Mouse (Mus musculus) heart, postnatal 25 days (tissue): ENCODE data around the gene Grip1. TPM values are rescaled to one million over a fixed set of nuclear protein-coding genes. Genes with fewer than 3 reads are reported as not detected.

Experiments
- DNase-seq: peaks from one replicate; pipeline ENCODE4 v3.0.0; 2022; ENCODE audit warnings: low spot score
- intact Hi-C: fragments of 180-260 bp; cut with DNase I; formaldehyde crosslinking; loops from one replicate; pipeline ENCODE4 v1.15.1; 2025
- total RNA-seq, 2 experiments: library from RNA; stranded (reverse); gene quantifications; 2 replicates each; pipeline ENCODE4 v1.2.3; 2021

Gene Grip1
- total RNA-seq, 2 experiments from 2014 or later: 0.61 to 0.62 TPM

DNA sequence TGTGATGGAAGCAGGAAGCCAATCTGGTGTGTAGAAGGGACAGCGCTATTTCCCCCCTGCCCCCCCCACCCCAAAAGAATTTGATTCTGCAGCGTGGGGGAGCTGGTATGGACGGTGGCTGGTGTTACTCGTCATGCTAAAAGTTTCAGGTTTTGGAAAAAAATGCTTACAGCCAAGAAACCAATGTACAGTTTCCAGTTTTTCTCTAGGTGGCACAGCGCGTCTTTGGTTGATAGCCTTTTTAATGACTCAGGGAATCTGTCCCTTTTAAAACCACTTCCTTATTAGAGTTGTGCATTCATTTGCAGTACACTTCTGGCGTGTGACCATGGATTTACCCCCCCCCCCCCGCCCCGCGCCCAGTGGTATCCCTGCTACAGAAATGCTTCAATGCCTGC, 1.9 kb downstream of the Grip1 start:
- intact Hi-C loops: no loop called here
- no peak for DNase-seq

DNA sequence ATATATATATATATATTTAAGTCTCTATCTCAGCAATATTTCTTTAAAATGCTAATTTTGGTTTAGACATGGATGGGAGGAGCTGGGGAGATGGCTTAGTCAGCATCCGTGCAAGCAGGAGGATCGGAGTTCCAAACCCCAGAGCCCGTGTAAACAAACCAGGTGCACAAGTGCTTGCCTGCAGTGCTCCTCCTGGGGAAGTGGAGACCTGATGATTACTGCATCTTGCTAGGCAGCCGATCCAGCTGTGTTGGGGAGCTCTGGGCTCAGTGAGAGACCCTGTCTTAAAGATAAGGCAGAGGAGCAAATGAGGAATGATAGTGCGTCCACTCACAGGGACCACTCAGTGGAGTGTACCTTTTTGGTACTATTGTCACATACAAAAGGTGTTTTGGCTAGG, 3.5 kb downstream of the Grip1 start:
- intact Hi-C loops: no loop called here
- no peak for DNase-seq

DNA sequence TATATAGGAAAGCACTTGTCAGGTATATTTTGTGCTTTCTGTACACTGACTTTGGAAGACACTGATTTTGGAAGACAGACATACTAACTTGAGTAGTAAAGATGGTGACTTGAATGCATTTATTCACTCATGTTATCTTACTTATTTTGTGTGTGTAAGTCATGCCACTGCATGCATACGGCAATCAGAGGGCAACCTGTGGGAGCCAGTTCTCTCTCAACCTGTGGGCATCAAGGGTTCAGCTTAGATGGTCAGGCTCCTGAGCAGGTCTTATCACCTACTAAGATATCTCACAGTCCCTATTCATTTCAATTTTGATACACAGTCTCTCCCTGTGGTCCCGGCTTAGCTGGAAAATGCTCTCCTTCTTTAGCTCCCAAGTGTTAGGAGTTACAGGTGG, 5.4 kb downstream of the Grip1 start:
- intact Hi-C loops: no loop called here
- DNase-seq: no peak

DNA sequence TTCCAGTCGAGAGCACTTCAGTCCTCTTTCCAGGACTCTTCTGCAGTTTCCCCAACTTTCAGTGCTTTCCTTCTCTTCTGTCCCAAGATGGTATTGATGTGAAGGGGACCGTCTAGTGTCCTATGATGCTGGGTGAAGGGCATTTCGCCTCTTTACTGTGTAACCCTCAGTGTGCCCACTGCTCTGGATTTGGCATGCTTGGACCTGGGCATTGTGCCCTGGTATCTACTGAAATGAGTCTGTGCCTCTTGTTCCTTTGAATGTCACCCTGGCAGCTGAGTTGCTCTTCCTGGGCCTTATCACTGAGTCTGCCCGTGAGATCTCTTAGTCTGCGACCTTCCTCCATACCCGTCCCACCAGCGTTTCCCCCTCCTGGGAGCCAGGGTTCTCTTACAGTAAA, 9.7 kb downstream of the Grip1 start:
- DNase-seq: no peak
- intact Hi-C loops: no loop called here

DNA sequence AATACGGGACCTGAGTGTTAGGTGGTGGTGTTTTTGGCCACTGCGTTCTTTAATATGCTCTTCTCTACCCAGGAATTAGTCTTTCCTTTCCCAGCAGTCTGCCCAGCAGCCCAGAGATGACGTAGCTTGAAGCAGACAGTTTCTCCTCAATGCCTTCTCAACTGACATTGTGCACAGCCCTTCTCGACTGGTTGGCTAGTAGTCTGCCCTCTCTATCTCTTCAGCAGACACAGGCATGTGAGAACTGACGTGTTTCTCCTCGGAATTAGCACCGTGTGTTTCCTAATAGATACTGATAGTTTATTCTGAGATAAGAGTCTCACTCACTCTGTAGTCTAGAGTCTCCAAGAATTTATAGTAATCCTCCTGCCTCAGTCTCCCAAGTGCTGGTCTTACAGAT, 10.2 kb downstream of the Grip1 start:
- intact Hi-C loops: no loop called here
- no peak for DNase-seq

DNA sequence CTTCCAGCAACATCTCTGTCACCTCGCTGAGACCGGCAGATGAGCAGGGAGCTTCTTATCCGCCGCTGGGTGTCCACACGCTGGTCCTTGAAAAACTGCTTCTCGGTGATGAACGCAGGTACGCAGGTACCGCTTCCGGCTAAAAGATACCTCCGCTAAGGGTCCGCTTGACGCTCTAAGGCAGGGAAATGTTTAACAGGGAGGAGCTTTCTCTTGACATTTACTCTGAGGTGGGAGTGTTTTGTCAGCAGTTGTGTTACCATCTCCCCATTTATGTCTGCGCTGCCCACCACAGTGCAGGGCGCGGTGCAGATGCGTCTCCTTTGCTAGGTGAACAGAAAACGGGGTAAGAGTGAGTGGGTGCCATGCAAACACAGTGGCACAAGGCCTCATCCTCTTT, 14.3 kb downstream of the Grip1 start:
- intact Hi-C loops: no loop called here
- no peak for DNase-seq

DNA sequence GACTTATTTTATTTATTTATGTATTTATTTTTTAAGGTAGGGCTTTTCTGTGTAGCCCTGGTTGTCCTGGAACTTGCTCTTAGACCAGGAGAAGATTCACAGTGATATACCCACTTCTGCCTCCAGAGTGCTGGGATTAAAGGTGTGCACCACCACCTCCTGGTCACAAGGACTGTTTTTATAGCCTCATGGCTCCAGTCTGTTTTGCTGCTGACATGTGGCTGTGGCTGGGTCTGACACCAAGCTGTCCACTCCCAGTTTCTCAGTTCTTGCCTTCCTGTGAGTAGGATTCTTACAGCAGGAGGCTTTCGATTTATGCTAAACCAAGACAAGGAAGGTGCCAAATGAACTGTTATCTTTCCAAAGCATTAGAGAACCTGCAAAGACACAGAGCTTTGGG, 16.5 kb downstream of the Grip1 start:
- intact Hi-C loops: no loop called here

DNA sequence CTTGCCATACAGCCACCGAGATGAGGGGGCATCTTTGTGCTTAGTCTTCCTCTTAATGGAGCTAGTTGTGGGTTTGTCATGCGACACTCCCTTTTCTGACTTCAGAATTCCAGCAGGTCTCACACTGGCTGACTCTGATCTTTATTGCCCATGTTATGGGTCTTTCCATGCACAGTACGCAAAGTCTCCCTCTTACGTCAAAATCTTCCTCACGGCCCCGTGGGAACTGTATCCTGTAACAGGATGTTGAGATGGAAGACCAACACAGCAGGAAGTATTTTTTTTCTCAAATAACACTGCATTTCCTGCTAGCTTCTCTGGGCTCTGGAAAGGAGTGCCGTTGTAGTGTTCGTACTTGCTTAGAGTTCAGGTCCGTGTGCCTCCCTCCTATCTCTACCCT, 21.5 kb downstream of the Grip1 start:
- DNase-seq: no peak
- intact Hi-C loops: no loop called here

More for the DNA sequence above, 16.5 kb downstream of the Grip1 start:
- no peak for DNase-seq

DNA sequence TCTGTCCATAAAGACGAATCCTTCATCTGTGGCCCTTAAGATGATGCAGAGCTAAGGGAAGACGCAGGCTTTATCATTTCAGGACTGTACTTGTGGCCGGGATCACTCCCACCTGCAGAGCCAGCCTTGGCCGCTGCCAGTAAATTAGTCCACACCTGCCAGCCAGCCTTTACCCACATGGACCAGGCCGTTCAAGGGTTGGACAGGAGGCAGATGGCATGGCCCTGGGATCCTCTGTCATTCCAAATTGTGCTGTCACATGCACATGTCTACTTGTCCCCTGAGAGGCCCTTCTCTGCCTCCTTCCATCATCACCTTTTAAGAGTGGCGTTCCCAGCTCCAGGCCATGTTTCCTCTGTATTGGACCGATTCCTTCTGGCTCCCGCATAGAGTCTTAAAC, 24.0 kb downstream of the Grip1 start:
- intact Hi-C loops: no loop called here
- DNase-seq: no peak

DNA sequence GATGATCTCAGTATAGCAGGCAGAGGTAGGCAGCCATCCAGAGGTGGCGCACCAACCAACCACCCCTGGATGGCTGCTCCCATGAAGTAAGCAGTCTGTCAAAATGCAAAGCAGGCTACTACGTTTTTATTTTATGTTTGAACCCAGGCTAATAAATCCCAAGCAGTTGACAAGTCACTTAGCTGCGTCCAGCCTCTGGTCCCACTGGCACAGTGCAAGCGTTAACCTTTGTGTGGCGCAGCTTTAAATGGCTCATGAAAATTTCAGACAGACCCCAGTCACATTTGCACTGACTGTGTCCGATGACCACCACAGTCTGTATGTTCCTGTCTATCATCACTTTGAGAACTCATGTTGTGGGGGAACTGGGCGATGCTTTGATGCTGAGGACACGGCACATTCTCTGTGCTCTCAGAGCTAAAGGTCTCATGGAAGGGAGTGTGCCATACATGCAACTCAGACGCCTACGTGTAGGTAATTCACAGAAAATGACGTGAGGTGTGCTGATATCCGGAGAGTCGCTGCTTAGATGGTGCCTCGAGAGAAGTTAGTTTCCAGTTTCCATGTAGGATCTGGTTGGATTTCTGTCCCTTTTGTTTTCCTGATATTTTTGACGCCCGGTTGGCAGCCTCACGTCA, 29.6 kb downstream of the Grip1 start:
- intact Hi-C loops: no loop called here

DNA sequence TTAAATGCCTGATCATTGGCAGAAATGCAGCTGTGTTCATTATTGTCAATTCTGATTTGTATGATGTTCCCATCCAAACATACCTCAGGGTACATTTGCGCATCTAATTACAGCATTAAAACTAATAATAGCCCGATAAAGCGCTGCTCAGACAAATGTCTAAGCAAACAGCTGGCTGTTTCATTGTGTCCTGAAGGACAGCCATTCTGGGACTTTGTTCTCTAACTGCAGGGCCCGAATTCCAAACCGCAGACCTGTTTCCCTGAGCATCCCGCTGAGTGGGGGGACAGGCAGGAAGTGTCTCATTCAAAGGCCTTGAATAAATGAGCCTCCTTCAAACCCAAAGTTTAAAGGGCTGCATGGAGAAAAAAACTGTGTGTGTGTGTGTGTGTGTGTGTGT, 30.1 kb downstream of the Grip1 start:
- intact Hi-C loops: no loop called here
- DNase-seq: no peak

More for the DNA sequence above, 29.6 kb downstream of the Grip1 start:
- DNase-seq: no peak

DNA sequence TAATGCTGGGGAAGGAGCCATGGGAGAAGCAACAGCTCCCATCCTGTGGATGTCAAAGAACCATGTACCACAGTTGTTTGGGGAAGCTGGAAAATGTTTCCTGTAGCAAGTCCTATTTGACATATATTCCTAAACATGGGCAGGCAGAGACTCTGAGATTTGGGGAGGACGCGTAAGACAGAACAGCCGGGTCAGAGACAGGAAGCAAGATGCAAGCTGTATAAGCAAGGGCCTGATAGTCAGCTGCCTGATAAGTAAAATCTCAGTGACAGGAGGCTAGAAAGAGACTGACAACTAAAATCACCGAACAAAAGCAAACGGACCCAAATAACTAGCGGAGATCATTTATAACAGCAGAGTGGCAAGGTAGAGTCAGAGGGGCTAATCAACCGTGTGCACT, 33.3 kb downstream of the Grip1 start:
- intact Hi-C loops: no loop called here
- DNase-seq: no peak

DNA sequence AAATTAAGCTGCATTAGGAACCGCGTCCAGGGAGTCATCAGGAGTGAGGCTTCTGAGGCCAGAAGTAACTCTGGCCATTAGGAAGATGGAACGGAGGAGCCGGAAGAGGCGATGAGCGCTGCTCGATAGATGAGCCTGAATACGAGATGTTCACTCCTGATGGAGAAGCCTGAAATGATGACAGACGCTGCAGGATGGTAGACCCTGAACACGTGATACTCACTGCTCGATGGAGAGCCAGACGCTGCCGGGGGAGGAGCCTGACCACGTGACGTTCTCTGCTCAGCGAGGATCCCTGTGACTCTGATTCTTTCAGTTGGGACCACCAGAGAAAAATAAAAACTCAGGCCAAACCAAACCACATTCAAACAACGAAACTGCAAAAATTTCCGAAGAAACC, 37.2 kb downstream of the Grip1 start:
- no peak for DNase-seq
- intact Hi-C loops: no loop called here

DNA sequence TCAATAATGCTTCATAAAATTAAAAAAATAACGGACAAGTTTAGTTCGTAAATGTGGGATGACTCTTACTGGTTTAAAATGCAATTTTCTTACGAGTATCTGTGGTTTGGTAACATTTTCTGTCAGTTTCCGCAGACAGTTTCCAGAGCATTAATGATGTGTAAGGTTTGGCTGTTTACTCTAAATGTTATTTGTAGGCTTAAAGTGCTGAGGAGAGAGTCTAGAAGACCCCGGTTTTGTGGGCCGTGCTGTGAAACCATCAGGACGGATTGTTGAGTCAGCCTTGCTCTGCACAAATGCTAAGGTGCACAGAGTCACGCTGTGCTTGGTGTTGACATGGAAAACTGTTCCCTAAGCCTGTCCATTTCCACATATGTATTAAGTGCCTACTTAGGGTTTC, 41.7 kb downstream of the Grip1 start:
- intact Hi-C loops: no loop called here
- DNase-seq: no peak

DNA sequence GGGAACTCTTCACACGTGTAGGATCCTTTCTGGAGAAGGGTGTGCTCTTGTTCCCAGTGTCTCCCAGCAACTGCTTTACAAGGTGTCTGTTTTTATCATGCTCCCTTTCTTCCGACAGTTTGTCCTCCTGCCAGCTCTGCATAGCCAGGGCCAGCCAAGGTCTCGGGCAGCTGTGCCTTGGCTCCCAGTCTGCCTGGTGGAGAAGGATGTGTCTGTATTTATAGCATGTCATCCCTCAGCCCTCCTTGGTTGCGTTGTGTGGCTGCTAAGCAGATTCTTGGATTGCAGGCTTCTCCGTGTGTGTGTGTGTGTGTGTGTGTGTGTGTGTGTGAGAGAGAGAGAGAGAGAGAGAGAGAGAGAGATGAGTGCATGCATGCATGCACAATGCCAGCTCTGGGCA, 42.6 kb downstream of the Grip1 start:
- DNase-seq: no peak

DNA sequence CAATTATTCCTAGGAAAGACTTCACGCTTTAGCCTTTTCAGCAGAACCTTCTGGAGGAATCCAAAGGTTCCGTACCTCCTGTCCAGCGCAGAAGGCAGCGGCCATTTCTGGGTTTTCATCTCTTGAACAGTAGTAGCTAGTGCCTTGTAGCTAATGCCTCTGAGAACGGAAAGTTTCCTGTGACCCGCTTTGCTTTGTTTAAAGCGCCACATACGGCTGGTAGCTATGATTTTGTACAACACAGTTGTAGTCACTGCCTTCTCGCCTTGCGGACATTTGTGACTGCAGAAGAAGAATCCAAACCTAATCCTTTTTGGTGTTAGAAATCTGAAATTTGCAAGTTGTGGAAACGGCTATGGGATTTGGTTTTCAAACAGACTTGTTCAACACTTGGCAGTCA, 68.1 kb downstream of the Grip1 start:
- intact Hi-C loops: no loop called here
- no peak for DNase-seq

More for the DNA sequence above, 42.6 kb downstream of the Grip1 start:
- intact Hi-C loops: no loop called here

DNA sequence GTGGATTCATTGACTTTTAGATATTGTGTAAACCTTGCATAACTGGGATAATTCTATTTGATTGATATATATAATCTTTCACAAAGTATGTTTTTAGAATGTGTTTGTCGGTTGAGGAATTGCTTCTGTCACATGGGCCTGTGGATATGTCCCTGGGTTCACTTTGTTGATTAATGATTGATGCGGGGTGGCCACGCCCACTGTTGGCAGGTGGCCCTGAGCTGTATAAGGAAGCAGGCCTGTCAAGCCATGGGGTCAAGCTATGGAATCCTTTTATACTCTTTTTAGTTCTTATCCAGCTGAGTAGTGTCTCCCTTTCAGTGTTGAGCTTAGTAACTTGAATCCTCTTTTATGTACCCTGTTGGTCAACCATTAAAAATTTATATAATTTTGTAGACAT, 72.1 kb downstream of the Grip1 start:
- no peak for DNase-seq
- intact Hi-C loops: no loop called here

DNA sequence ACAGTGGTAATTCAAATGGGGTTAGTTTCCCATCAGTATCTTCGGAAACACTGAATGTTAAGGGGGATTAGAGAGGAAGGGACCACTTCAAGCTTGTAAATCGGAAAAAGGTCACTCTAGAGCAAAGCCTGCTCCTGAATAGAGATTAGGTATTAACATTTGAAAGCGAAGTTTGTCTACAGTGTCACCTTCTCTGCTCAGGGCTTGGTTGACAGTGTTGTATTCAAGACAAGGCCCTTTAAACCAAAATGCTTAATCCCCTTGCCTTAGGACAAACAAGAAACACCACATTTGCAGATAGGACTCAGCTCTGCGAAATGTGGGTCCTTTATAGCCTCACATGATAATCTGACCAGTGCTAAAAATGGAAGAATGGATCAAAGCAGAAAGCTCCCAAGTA, 81.2 kb downstream of the Grip1 start:
- intact Hi-C loops: no loop called here
- DNase-seq: no peak

DNA sequence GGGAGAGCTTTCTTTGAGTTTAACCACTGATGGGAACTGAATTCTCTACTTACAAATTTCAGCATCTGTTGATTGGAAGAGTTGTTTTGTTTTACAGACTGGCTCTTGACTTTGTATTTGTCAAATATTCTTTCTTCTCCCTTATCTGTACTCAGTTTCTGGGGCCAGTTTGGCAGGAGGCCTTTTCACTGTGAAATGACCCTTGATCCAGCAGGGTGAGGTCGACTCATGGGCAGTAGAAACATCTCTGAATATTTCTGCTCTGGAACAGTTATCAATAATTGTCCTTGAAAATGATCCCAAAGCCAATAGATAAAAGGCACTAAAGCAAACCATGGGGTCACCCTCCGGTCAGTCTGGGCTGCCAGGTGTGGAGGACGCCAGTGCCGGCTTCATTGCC, 88.0 kb downstream of the Grip1 start:
- intact Hi-C loops: no loop called here
- DNase-seq: no peak

DNA sequence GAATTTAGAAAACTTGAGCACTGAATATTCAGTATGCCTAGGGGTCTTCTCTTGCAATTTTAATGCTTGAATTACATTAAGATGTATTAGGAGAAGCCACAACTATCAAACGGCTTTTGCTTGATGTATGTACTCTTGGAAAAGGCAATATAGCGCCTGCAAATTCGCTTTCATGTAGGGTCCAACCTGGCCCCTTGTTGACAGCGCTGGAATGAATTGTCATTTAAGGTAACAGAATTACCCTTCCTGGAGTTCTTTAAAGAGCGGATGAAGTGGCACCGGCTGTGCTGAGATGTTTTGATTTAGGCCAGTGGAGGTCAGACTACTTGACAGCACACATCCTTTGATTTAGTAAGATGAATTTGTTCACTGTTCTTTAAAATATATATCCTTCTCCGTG, 90.1 kb downstream of the Grip1 start:
- intact Hi-C loops: no loop called here

DNA sequence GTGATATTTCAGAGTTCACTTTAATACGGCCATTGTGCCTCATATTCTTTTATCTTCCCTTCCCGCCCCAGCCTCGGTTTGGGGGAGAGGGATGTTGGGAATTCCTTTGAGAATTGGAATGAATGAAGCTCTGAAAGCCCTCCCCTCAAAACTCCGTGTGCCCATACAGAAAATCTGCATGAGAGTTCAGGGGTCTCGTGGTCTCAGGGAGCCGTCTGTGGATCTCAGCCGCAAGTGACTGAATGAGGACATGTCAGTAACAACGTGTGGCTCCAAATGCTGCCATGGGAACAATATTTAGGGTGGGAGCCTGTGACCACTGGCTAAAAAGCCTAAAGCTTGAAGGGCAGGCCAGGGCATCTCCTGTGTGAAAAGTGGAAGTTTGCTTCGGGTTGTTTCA, 91.1 kb downstream of the Grip1 start:
- intact Hi-C loops: no loop called here
- no peak for DNase-seq

More for the DNA sequence above, 90.1 kb downstream of the Grip1 start:
- no peak for DNase-seq

DNA sequence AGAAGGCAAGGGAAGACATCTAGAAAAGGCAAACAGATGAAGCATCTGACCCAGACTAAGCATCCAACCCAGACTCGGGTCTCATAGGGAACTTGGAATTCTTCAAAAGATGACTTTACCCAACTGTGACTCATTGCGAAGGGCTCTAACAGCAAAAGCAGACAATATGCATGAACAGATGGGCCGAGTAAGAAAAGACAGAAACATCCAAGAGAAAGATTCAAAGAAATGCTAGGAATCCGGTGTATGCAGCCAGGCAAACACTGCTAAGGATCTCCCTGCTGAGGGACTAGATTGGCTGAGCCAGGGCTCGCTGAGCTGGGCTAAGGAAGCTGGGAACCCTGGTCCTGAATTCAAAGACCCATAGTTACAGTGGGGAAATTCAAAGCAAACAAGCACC, 94.2 kb downstream of the Grip1 start:
- no peak for DNase-seq
- intact Hi-C loops: no loop called here

DNA sequence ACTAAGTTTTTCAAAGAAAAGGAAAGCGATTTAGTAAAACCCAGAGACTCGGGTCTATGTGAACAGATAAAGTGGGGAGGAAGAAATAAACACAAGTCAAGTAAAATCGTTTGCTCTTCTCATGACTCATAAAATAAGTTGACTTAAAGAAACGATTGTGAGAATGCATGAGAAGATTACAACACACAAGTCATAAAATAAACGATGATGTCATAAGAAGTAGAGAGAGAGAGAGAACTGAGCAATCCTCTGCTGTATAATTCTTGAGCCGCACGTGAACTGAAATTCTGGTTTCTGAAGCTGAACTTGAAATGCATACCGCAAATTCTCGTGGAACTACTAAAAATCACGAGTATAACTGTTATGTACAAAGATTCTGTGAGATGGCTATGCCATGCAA, 95.1 kb downstream of the Grip1 start:
- intact Hi-C loops: no loop called here
- DNase-seq: no peak
